Mouse (Mus musculus) small intestine, adult 2 months (tissue): Measurements from ENCODE around the gene Dglucy. TPM values are rescaled to one million over a fixed set of nuclear protein-coding genes. Genes with fewer than 3 reads are reported as not detected.

ENCODE experiments used
- H3K27ac ChIP-seq: fragments of 200-500 bp; 2 replicates; pipeline ENCODE4 v1.5.1; 2012; ENCODE audit warnings: low read depth, low read length, control low read depth, inconsistent platforms; ENCODE audit not compliant: insufficient read depth
- H3K27me3 ChIP-seq: fragments of 200-500 bp; 2 replicates; pipeline ENCODE4 v1.6.1; 2012; ENCODE audit warnings: mild to moderate bottlenecking, moderate library complexity, low read length, inconsistent platforms; ENCODE audit not compliant: control insufficient read depth, insufficient read depth
- H3K36me3 ChIP-seq: fragments of 200-500 bp; 2 replicates; pipeline ENCODE4 v1.6.1; 2012; ENCODE audit warnings: mild to moderate bottlenecking, low read length, control low read depth, inconsistent platforms; ENCODE audit not compliant: control insufficient read depth, insufficient read depth
- H3K4me1 ChIP-seq: fragments of 200-500 bp; 2 replicates; pipeline ENCODE4 v1.6.1; 2012; ENCODE audit warnings: low read length, inconsistent platforms, mixed read lengths; ENCODE audit not compliant: control insufficient read depth, insufficient read depth, insufficient read length
- H3K4me3 ChIP-seq: fragments of 200-500 bp; 2 replicates; pipeline ENCODE4 v1.5.1; 2012; ENCODE audit warnings: low read depth, mild to moderate bottlenecking, control low read depth, inconsistent platforms, low read length, moderate library complexity
- CTCF ChIP-seq: fragments of 200-500 bp; IDR thresholded peaks from 2 replicates; pipeline ENCODE4 v1.5.1; 2012; ENCODE audit warnings: low read depth, mild to moderate bottlenecking, control low read depth, inconsistent platforms, low read length, moderate library complexity, mixed read lengths; ENCODE audit not compliant: insufficient replicate concordance, insufficient read length; ENCODE audit errors: extremely low read depth
- POLR2A ChIP-seq: fragments of 200-500 bp; IDR thresholded peaks from 2 replicates; pipeline ENCODE4 v1.6.1; 2012; ENCODE audit warnings: low read depth, mild to moderate bottlenecking, control low read depth, inconsistent platforms, low read length, moderate library complexity
- WGBS: fragments of 180-500 bp; shearing (Covaris S2); methylation state at CpG from one replicate; pipeline ENCODE4 v1.1.7; 2018; 5-methylcytosine and 5-hydroxymethylcytosine counted together
- polyA plus RNA-seq: library from polyadenylated mRNA; depleted of rRNA; stranded (reverse); fragments of >200 nt; gene quantifications from 2 replicates; pipeline ENCODE4 v1.2.3, GENCODE M21; 2012

Gene Dglucy
- polyA plus RNA-seq, 1 experiment = 21.8 TPM

DNA sequence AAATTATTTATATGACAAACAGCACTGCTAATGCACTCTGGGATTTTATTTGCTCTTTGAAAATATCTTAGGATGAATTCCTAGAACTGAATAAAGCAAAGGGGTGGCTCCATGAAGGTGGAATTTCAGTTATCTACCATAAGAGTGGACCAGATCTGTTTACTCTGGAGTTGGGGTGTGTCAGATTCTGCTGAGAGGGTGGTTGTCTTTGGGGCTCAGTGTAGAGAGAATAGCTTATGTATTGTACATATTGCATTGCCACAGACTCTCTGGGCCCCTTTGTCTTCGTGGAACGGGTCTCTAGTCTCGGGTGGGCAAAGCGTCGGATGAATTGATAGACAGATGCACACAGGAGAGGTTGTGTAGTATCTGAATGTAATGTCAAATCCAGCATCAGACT is 38.0 kb downstream of the Dglucy start:
- Histone ChIP-seq H3K27ac (no peak overlapping the region), H3K4me3 (no peak overlapping the region), H3K4me1 (no peaks in the 10 kb centered on the region), H3K27me3 (no peaks in the 10 kb centered on the region), H3K36me3 (no peaks in the 10 kb centered on the region)
- 85% methylated on average over 5 of the region's 5 CpGs for WGBS
- TF ChIP-seq CTCF (no peak), POLR2A (no peak)

DNA sequence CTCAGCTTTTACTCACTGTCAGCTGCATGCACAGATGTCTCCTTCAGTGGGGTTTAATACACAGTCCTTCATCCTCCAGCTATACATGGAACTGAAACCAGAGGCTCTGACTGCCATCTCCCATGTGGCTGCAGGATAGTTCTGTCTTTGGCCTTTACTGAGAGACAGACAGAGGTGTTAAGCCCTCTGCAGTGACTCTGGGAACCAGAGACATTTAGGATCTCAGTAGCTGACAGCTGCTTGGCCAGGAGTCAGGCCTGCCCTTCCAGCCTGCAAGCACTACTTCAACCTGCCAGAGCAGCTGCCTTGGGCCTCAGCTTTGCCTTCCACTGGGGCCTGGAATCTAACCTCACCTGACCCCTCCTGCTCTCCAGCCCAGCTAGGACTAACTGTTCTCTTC is 41.1 kb downstream of the Dglucy start:
- no peak overlapping the region for H3K4me3 ChIP-seq
- TF ChIP-seq POLR2A = no peak
- no peak for TF ChIP-seq CTCF

DNA sequence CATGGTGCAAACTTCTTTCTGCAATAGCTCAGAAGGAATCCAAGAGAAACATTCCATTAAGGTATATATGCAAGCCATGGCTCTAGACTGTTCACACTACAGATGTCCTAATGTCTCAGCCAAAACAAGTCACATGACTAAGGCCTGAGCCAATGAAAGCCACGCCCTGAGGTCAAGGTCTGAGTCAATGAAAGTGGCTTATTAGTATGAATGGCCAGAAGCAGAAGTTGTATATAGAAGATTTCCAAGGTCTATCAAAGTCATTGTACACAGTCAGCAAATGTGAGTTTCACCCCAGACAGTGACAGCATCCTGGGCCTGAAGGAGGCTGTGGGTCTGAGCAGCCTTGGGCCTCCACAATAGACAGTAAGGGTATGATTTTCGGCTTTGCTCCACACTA is 52.2 kb downstream of the Dglucy start:
- peaks cover 9% of the 10 kb centered on the region for H3K36me3 ChIP-seq
- H3K4me3 ChIP-seq = no peak overlapping the region
- WGBS = 64% methylated on average over 2 of the region's 2 CpGs
- TF ChIP-seq CTCF (no peak), POLR2A (no peak)
- H3K27ac ChIP-seq = no peak overlapping the region
- H3K27me3 ChIP-seq = no peaks in the 10 kb centered on the region
- peaks cover 4% of the 10 kb centered on the region; the same call in 1 of the 2 replicates for H3K4me1 ChIP-seq

More for the DNA sequence above, 41.1 kb downstream of the Dglucy start:
- Histone ChIP-seq H3K27ac (no peak overlapping the region), H3K36me3 (no peaks in the 10 kb centered on the region), H3K4me1 (no peaks in the 10 kb centered on the region), H3K27me3 (no peaks in the 10 kb centered on the region)

DNA sequence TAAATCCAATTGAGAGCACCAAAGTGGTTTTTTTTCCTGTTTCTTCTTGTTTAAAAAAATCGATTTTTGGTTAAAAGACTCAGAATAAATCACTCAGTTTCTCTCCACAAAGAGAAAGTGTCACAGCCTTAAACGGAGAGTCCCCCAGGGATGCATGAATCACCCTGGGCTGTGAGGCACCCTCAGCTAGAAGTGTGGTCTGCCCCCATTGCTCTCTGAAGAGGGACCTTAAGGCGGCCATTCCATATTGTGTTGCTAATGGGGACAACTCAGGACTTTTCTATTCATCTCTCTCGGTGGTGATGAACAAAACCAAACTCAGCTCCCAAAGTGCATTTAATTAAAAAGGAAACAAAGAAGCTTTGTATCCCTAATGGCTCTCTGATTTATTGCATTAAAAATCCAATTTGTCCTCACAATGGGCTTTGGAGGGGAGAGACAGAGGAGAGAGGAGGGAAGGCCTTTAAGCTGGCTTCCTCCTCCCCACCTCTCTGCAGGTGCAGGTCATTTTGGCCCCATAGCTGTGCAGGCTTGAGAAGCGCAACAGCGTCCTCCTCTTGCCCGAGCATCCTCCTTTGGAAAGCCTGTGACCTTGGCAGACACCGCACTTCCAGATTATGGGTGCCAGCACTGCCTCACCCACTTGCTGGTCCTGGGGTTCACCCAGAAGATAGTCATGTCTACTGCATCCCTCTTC is 52.9 kb downstream of the Dglucy start:
- 83% methylated on average over 8 of the region's 8 CpGs for WGBS
- Histone ChIP-seq H3K27ac (no peak overlapping the region), H3K36me3 (peaks cover 9% of the 10 kb centered on the region), H3K4me3 (no peak overlapping the region), H3K4me1 (peaks cover 4% of the 10 kb centered on the region; the same call in 1 of the 2 replicates), H3K27me3 (no peaks in the 10 kb centered on the region)
- no peak for TF ChIP-seq CTCF
- no peak for TF ChIP-seq POLR2A

DNA sequence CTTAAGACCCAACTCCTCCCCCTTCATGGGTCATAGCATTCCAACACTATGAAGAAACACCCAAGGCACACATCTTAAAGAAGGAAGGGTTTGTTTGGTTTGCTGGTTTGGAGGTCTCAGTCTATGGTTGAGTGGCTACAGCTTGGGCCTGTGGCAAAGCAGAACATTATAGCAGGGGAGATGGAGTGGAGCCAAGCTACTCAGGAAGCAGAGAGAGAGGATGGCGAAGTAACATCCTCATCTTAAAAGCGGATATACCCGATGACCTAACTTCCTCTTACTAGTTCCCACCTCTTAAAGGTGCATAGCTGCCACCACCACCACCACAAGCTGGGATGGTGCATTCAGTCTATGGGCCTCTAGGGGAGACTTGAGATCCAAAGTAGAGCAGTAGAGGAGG is 58.4 kb downstream of the Dglucy start:
- Histone ChIP-seq H3K4me3 (no peak overlapping the region), H3K27ac (no peak overlapping the region), H3K27me3 (no peaks in the 10 kb centered on the region), H3K36me3 (peaks cover 6% of the 10 kb centered on the region), H3K4me1 (peaks cover 10% of the 10 kb centered on the region; the same call in 1 of the 2 replicates)
- TF ChIP-seq POLR2A (no peak), CTCF (no peak)
- 78% methylated on average over 3 of the region's 3 CpGs for WGBS

DNA sequence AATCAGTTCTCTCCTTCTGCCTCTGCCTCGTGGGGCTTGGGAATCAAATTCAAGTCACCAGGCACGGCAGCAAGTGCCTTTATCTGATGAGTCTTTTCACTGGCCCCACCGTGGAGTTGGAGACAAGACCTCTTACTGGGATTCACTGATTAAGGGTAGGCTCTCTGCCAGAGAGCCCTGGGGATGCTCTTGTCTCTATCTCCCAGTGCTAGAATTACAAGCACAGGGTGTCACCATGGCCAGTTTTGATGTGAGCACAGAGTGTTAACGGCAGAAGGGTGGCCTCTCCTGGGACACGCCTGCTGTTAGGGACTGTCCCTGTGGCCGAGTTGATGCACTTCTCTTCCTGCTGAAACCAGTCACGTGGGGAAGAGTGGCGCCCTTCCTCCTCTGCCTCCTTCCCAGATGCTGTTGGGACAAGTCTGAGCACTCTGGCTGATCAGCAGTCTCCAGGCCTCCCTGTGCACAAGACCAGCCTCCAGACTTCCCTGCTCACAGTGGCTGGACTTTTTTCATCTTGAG is 60.3 kb downstream of the Dglucy start:
- no peak for TF ChIP-seq POLR2A
- TF ChIP-seq CTCF = no peak

DNA sequence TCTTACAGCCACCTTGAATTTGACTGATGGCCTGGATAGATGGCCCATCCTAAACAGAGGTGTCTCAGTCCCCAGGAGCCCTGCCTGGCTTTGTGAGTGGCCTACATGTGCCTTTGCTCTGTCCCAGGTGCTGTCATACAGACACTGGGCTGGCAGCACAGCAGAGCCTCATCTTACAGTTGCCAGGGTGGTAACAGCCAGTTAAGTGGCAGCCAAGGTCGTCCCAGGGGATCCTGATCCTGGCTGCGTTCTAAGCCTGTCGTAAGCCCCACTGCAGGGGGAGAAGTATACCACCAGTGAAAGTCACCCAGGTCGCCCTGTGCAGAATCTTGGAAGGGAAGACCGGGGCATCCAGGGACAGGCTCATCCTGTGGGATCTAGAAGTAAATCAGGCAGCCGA is 61.1 kb downstream of the Dglucy start:
- H3K36me3 ChIP-seq = peaks cover 19% of the 10 kb centered on the region
- H3K4me1 ChIP-seq = peaks cover 10% of the 10 kb centered on the region; the same call in 1 of the 2 replicates
- TF ChIP-seq CTCF (no peak), POLR2A (no peak)
- H3K27me3 ChIP-seq = no peaks in the 10 kb centered on the region
- WGBS = 96% methylated on average over 6 of the region's 6 CpGs
- no peak overlapping the region for H3K27ac ChIP-seq
- H3K4me3 ChIP-seq = no peak overlapping the region

More for the DNA sequence above, 60.3 kb downstream of the Dglucy start:
- no peak overlapping the region for H3K4me3 ChIP-seq
- peaks cover 13% of the 10 kb centered on the region; the same call in 1 of the 2 replicates for H3K36me3 ChIP-seq
- no peak overlapping the region for H3K27ac ChIP-seq
- no peaks in the 10 kb centered on the region for H3K27me3 ChIP-seq
- H3K4me1 ChIP-seq = peaks cover 10% of the 10 kb centered on the region; the same call in 1 of the 2 replicates
- 19% methylated on average over 8 of the region's 8 CpGs for WGBS
